Mouse (Mus musculus) cerebellum, postnatal 4 days (tissue): ENCODE measurements around the gene Neo1.
A peak's percentile ranks its signal among the peaks of the same experiment; 100 is the strongest.
"Not testable (repeated sequence)": the region's sequence is repeated elsewhere in the genome, so short reads cannot be mapped to it uniquely, and the experiment has no call there.

Experiments used
- DNase-seq, 2 experiments: peaks; one replicate each; pipeline ENCODE4 v3.0.0; 2022; ENCODE audit warnings: low spot score in 2 of 2, mixed read lengths in 1 of 2

Gene Neo1

GRCm38 (mm10) chr9:58989255-58989928 is 46.8 kb downstream of the Neo1 start:
- DNase-seq, result no peak

- no peak for DNase-seq
These were observed 57.2 kb downstream of the Neo1 start for GRCm38 (mm10) chr9:58979034-58979433.

- DNase-seq, result not testable (repeated sequence)
These were observed 65.1 kb downstream of the Neo1 start for GRCm38 (mm10) chr9:58971154-58971553.

GRCm38 (mm10) chr9:58967371-58967770 is 68.9 kb downstream of the Neo1 start:
- no peak for DNase-seq

GRCm38 (mm10) chr9:58955507-58955906 is 80.7 kb downstream of the Neo1 start:
- no peak for DNase-seq

- DNase-seq, result not testable (repeated sequence)
These were observed 90.3 kb downstream of the Neo1 start for GRCm38 (mm10) chr9:58945910-58946309.

- DNase-seq, result no peak
These were observed 101.5 kb downstream of the Neo1 start for GRCm38 (mm10) chr9:58934776-58935175.

- peak in 1 of 2 experiments; percentile 31 for DNase-seq
These were observed 108.1 kb downstream of the Neo1 start for GRCm38 (mm10) chr9:58928103-58928502.

- DNase-seq, result peak; percentile 30 to 52
These were observed 133.2 kb downstream of the Neo1 start for GRCm38 (mm10) chr9:58902869-58903585.

- no peak for DNase-seq
These were observed 136.6 kb downstream of the Neo1 start for GRCm38 (mm10) chr9:58899602-58900001.

- DNase-seq, result no peak
These were observed 144.2 kb downstream of the Neo1 start for GRCm38 (mm10) chr9:58891840-58892640.

- DNase-seq, result no peak
These were observed 145.3 kb downstream of the Neo1 start for GRCm38 (mm10) chr9:58890893-58891292.

GRCm38 (mm10) chr9:58889782-58890448 is 146.3 kb downstream of the Neo1 start:
- DNase-seq, result no peak

- DNase-seq, result no peak
These were observed 153.6 kb downstream of the Neo1 start for GRCm38 (mm10) chr9:58882686-58883085.

GRCm38 (mm10) chr9:58879836-58880235 is 156.4 kb downstream of the Neo1 start:
- DNase-seq, result no peak

- DNase-seq, result no peak
These were observed 159.2 kb downstream of the Neo1 start for GRCm38 (mm10) chr9:58876946-58877625.

GRCm38 (mm10) chr9:58875439-58875838 is 160.8 kb downstream of the Neo1 start:
- no peak for DNase-seq

- no peak for DNase-seq
These were observed 161.9 kb downstream of the Neo1 start for GRCm38 (mm10) chr9:58874354-58874753.

- peak; percentile 49 to 66 for DNase-seq
These were observed 162.5 kb downstream of the Neo1 start for GRCm38 (mm10) chr9:58873541-58874324.

GRCm38 (mm10) chr9:58871141-58871540 is 165.1 kb downstream of the Neo1 start:
- DNase-seq, result no peak
